Mouse (Mus musculus) MEL (cell line): ENCODE results near the gene Rnf115. TPM values are rescaled to one million over a fixed set of nuclear protein-coding genes. Genes with fewer than 3 reads are reported as not detected.

Experiments used
- DNase-seq: peaks from one replicate; pipeline ENCODE4 v3.0.0; 2011; ENCODE audit warnings: low read depth, low spot score
- H3K27ac ChIP-seq: 2 replicates; pipeline ENCODE4 v1.5.1; 2012; ENCODE audit warnings: low read depth, mild to moderate bottlenecking, control low read depth, low read length, moderate library complexity; ENCODE audit not compliant: control insufficient read depth
- H3K27me3 ChIP-seq, 2 experiments: fragments of 150-350 bp in 1 of 2; sonication (generic) in 1 of 2; 2 replicates each; pipeline ENCODE4 v1.6.1; 2012; ENCODE audit warnings: low read length in 2 of 2, mild to moderate bottlenecking in 2 of 2, improper control_type of control experiment in 1 of 2, moderate library complexity in 1 of 2; ENCODE audit not compliant: insufficient read depth in 2 of 2, control insufficient read depth in 1 of 2
- H3K36me3 ChIP-seq, 2 experiments: 2 replicates each; pipeline ENCODE4 v1.6.1; 2012 to 2014; ENCODE audit warnings: low read length in 2 of 2, improper control_type of control experiment in 1 of 2, inconsistent platforms in 1 of 2, mild to moderate bottlenecking in 1 of 2; ENCODE audit not compliant: insufficient read depth in 2 of 2, control insufficient read depth in 1 of 2
- H3K4me1 ChIP-seq, 2 experiments: fragments of 150-350 bp in 1 of 2; sonication (generic) in 1 of 2; 2 replicates each; pipeline ENCODE4 v1.6.1; 2012; ENCODE audit warnings: low read length in 2 of 2, improper control_type of control experiment in 1 of 2, mild to moderate bottlenecking in 1 of 2; ENCODE audit not compliant: insufficient read depth in 2 of 2, control insufficient read depth in 1 of 2
- H3K4me3 ChIP-seq, 2 experiments: fragments of 150-350 bp in 1 of 2; sonication (generic) in 1 of 2; 2 replicates each; pipeline ENCODE4 v1.5.1; 2012; ENCODE audit warnings: low read depth in 2 of 2, low read length in 2 of 2, mild to moderate bottlenecking in 2 of 2, moderate library complexity in 2 of 2, control low read depth in 1 of 2, improper control_type of control experiment in 1 of 2; ENCODE audit not compliant: control insufficient read depth in 1 of 2, insufficient read depth in 1 of 2
- H3K79me2 ChIP-seq: 2 replicates; pipeline ENCODE4 v1.6.1; 2012; ENCODE audit warnings: mild to moderate bottlenecking, low read length, moderate library complexity; ENCODE audit not compliant: control insufficient read depth, poor library complexity, insufficient read depth
- H3K9ac ChIP-seq: 2 replicates; pipeline ENCODE4 v1.6.1; 2012; ENCODE audit warnings: low read depth, mild to moderate bottlenecking, control low read depth, low read length, moderate library complexity; ENCODE audit not compliant: control insufficient read depth, poor library complexity, severe bottlenecking
- H3K9me3 ChIP-seq: fragments of 150-350 bp; sonication (generic); replicated peaks from 2 replicates; pipeline ENCODE4 v1.6.1; 2012; ENCODE audit warnings: mild to moderate bottlenecking, low read length, improper control_type of control experiment, moderate library complexity; ENCODE audit not compliant: insufficient read depth
- BHLHE40 ChIP-seq: IDR thresholded peaks from 2 replicates; pipeline ENCODE4 v1.6.1; 2012; ENCODE audit warnings: low read depth, mild to moderate bottlenecking, inconsistent platforms, low read length, improper control_type of control experiment, borderline replicate concordance
- CHD1 ChIP-seq: IDR thresholded peaks from 2 replicates; pipeline ENCODE4 v1.6.1; 2012; ENCODE audit warnings: low read depth, mild to moderate bottlenecking, inconsistent platforms, low read length, improper control_type of control experiment
- CHD2 ChIP-seq: IDR thresholded peaks from 2 replicates; pipeline ENCODE4 v1.6.1; 2011; ENCODE audit warnings: low read length, improper control_type of control experiment
- CTCF ChIP-seq, 3 experiments: IDR thresholded peaks in 2 of 3; conservative IDR thresholded peaks in 1 of 3; 2 replicates each; pipeline ENCODE4 v1.5.1; 2011 to 2012; ENCODE audit warnings: low read length in 3 of 3, low read depth in 2 of 3, mild to moderate bottlenecking in 2 of 3, improper control_type of control experiment in 1 of 3, inconsistent platforms in 1 of 3, mixed read lengths in 1 of 3, moderate library complexity in 1 of 3; ENCODE audit not compliant: control insufficient read depth in 1 of 3, insufficient read depth in 1 of 3, poor library complexity in 1 of 3, severe bottlenecking in 1 of 3
- E2F4 ChIP-seq: IDR thresholded peaks from 2 replicates; pipeline ENCODE4 v1.6.1; 2011; ENCODE audit warnings: low read depth, low read length, improper control_type of control experiment, borderline replicate concordance
- ETS1 ChIP-seq: IDR thresholded peaks from 2 replicates; pipeline ENCODE4 v1.6.1; 2012; ENCODE audit warnings: low read depth, mild to moderate bottlenecking, inconsistent platforms, low read length, improper control_type of control experiment, moderate library complexity
- GATA1 ChIP-seq: IDR thresholded peaks from 2 replicates; pipeline ENCODE4 v1.6.1; 2011; ENCODE audit warnings: low read depth, low read length, improper control_type of control experiment
- MAFK ChIP-seq: IDR thresholded peaks from 2 replicates; pipeline ENCODE4 v1.6.1; 2011; ENCODE audit warnings: low read depth, mild to moderate bottlenecking, low read length, improper control_type of control experiment, borderline replicate concordance
- MEF2A ChIP-seq: IDR thresholded peaks from 2 replicates; pipeline ENCODE4 v1.6.1; 2014; ENCODE audit warnings: low read depth, mild to moderate bottlenecking, inconsistent platforms, low read length, improper control_type of control experiment; ENCODE audit not compliant: poor library complexity, insufficient replicate concordance, severe bottlenecking; ENCODE audit errors: extremely low read depth
- MXI1 ChIP-seq: IDR thresholded peaks from 2 replicates; pipeline ENCODE4 v1.6.1; 2011; ENCODE audit warnings: mild to moderate bottlenecking, low read depth, low read length, improper control_type of control experiment
- MYB ChIP-seq: IDR thresholded peaks from 2 replicates; pipeline ENCODE4 v1.6.1; 2011; ENCODE audit warnings: mild to moderate bottlenecking, low read depth, low read length, improper control_type of control experiment
- NRF1 ChIP-seq: IDR thresholded peaks from 2 replicates; pipeline ENCODE4 v1.6.1; 2014; ENCODE audit warnings: low read depth, mild to moderate bottlenecking, inconsistent platforms, low read length, improper control_type of control experiment, moderate library complexity; ENCODE audit not compliant: poor library complexity, insufficient read depth, severe bottlenecking
- POLR2A ChIP-seq, 2 experiments: IDR thresholded peaks; 2 replicates each; pipeline ENCODE4 v1.6.1; 2011 to 2012; ENCODE audit warnings: low read length in 2 of 2, mild to moderate bottlenecking in 2 of 2, control low read depth in 1 of 2, improper control_type of control experiment in 1 of 2, low read depth in 1 of 2, moderate library complexity in 1 of 2; ENCODE audit not compliant: control insufficient read depth in 1 of 2, insufficient read depth in 1 of 2, poor library complexity in 1 of 2
- POLR2AphosphoS2 ChIP-seq: IDR thresholded peaks from 2 replicates; pipeline ENCODE4 v1.6.1; 2011; ENCODE audit warnings: low read length, improper control_type of control experiment
- POLR2AphosphoS5 ChIP-seq: IDR thresholded peaks from 2 replicates; pipeline ENCODE4 v1.6.1; 2012; ENCODE audit warnings: low read depth, borderline replicate concordance, mild to moderate bottlenecking, inconsistent platforms, low read length, moderate library complexity, mixed read lengths
- RAD21 ChIP-seq: IDR thresholded peaks from 2 replicates; pipeline ENCODE4 v1.6.1; 2011; ENCODE audit warnings: mild to moderate bottlenecking, low read depth, low read length, improper control_type of control experiment
- RCOR1 ChIP-seq: IDR thresholded peaks from 2 replicates; pipeline ENCODE4 v1.6.1; 2012; ENCODE audit warnings: low read depth, mild to moderate bottlenecking, inconsistent platforms, low read length, improper control_type of control experiment
- SIN3A ChIP-seq: IDR thresholded peaks from 2 replicates; pipeline ENCODE4 v1.6.1; 2012; ENCODE audit warnings: low read length, improper control_type of control experiment, inconsistent platforms
- SMC3 ChIP-seq: IDR thresholded peaks from 2 replicates; pipeline ENCODE4 v1.6.1; 2011; ENCODE audit warnings: low read depth, low read length, improper control_type of control experiment
- TBP ChIP-seq: IDR thresholded peaks from 2 replicates; pipeline ENCODE4 v1.8.0; 2011; ENCODE audit warnings: low read depth, low read length, improper control_type of control experiment
- USF1 ChIP-seq: IDR thresholded peaks from 2 replicates; pipeline ENCODE4 v1.6.1; 2014; ENCODE audit warnings: low read depth, mild to moderate bottlenecking, inconsistent platforms, low read length, improper control_type of control experiment, moderate library complexity
- ZKSCAN1 ChIP-seq: IDR thresholded peaks from 2 replicates; pipeline ENCODE4 v1.6.1; 2012; ENCODE audit warnings: low read depth, mild to moderate bottlenecking, inconsistent platforms, low read length, improper control_type of control experiment, moderate library complexity
- ZNF384 ChIP-seq: IDR thresholded peaks from 2 replicates; pipeline ENCODE4 v1.6.1; 2012; ENCODE audit warnings: low read depth, mild to moderate bottlenecking, inconsistent platforms, low read length, improper control_type of control experiment
- polyA plus RNA-seq, 2 experiments: library from polyadenylated mRNA; stranded (reverse) in 1 of 2; unstranded in 1 of 2; fragments of >175 nt in 1 of 2; fragments of >200 nt in 1 of 2; gene quantifications; 2 replicates each; pipeline versions ENCODE4 v1.2.1 to v1.2.4; 2012; ENCODE audit warnings: low replicate concordance in 2 of 2, low read depth in 1 of 2; ENCODE audit not compliant: insufficient read length in 2 of 2, insufficient read depth in 1 of 2, missing spikeins in 1 of 2
- total RNA-seq: library from RNA; depleted of rRNA; stranded (reverse); fragments of 300-350 nt; gene quantifications from 2 replicates; pipeline ENCODE4 v1.2.3, GENCODE M21; 2012

Gene Rnf115
- total and polyA plus RNA-seq, 3 experiments: 43.2 to 71.8 (median 66.1) TPM

DNA sequence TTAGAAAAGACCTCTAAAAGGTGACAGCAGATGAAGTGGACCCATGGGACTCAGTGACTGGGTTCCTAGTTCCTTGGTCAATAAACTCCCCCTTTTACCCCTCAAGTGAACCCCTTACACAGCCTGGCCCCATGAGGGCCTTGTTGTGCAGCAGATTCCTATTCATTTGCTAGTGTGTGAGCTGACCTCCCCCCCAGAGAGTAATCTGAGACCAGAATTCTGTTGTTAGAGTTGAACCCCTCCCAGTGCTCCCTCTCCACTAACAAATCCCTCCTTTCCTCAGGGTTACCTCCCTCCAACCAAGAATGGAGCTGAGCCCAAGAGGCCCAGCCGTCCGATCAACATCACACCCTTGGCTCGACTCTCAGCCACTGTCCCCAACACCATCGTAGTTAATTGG is 26.5 kb upstream of the Rnf115 start:
- H3K9ac ChIP-seq: no peak overlapping the region
- no peak for DNase-seq
- peaks cover 3 to 6% of the 10 kb centered on the region in 2 experiments; a peak in 3 of 4 replicates for H3K4me1 ChIP-seq
- no peak overlapping the region for H3K4me3 ChIP-seq
- no peaks in the 10 kb centered on the region for H3K27me3 ChIP-seq
- no peak overlapping the region for H3K27ac ChIP-seq
- H3K9me3 ChIP-seq: no peaks in the 10 kb centered on the region
- TF ChIP-seq MYB: no peak
- TF ChIP-seq E2F4: no peak
- no peak for TF ChIP-seq MEF2A
- no peak for TF ChIP-seq ZNF384
- no peak for TF ChIP-seq ETS1
- no peak for TF ChIP-seq MAFK
- TF ChIP-seq CHD1: no peak
- no peak for TF ChIP-seq USF1
- TF ChIP-seq SIN3A: no peak
- TF ChIP-seq POLR2A (IDR thresholded peaks at IDR 0.05; ENCODE audit: control insufficient read depth in 1 of 2, insufficient read depth in 1 of 2, low read depth in 1 of 2, low read length in 2 of 2, poor library complexity in 1 of 2): no peak
- TF ChIP-seq ZKSCAN1: no peak
- H3K36me3 ChIP-seq: peaks cover 0 to 3% of the 10 kb centered on the region in 2 experiments; a peak in 2 of 4 replicates
- H3K79me2 ChIP-seq: peaks cover 3% of the 10 kb centered on the region; the same call in 1 of the 2 replicates

DNA sequence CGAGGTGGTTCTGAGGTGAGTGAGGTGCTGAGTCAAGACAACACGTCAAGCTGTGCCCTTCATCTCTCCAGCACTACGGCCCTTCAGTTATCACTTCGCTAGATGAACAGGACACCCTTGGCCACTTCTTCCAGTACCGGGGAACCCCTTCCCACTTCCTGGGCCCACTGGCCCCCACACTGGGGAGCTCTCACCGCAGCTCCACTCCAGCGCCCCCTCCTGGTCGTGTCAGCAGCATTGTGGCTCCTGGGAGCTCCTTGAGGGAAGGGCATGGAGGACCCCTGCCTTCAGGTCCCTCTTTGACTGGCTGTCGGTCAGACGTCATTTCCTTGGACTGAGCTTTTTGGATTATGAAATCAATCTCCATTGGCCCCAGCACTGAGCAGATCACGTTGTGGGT is 22.7 kb upstream of the Rnf115 start:
- Histone ChIP-seq H3K36me3 (peaks cover 0 to 3% of the 10 kb centered on the region in 2 experiments; a peak in 1 of 4 replicates), H3K27ac (no peak overlapping the region), H3K27me3 (no peaks in the 10 kb centered on the region), H3K9me3 (no peaks in the 10 kb centered on the region), H3K9ac (no peak overlapping the region), H3K4me3 (no peak overlapping the region), H3K79me2 (no peaks in the 10 kb centered on the region; the same call in 1 of the 2 replicates), H3K4me1 (peaks cover 0 to 12% of the 10 kb centered on the region in 2 experiments; a peak in 2 of 4 replicates)
- TF ChIP-seq SMC3 (peak; percentile 59), RAD21 (peak; percentile 27), MXI1 (no peak), CTCF (IDR thresholded peaks at IDR 0.05 in 2 of 3, conservative IDR thresholded peaks at IDR 0.05 in 1 of 3; ENCODE audit: control insufficient read depth in 1 of 3, insufficient read depth in 1 of 3, low read depth in 2 of 3, low read length in 3 of 3, poor library complexity in 1 of 3, severe bottlenecking in 1 of 3) (peak; percentile 77 to 91 (median 87))
- DNase-seq: peak; percentile 51

DNA sequence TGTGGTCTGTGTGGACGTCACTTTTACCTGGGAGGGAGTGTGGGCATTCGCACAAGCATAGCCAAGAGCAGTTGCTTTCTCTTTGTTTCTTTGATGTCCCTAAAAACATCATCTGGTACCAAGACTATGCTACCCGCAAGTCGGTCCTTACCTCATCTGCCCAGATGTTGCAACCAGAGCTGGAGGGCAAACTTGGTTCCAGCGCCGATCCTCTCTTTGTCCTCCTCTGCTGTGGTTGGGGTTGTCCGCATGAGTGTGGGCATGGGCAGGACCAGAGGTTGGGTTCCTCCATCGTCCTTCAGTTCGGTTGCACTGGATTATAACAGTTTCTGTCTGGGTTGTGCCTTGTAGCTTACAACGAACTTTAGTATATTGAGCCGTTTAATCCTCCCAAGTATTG is 21.2 kb upstream of the Rnf115 start:
- Histone ChIP-seq H3K27ac (no peak overlapping the region), H3K4me3 (no peak overlapping the region), H3K36me3 (peaks cover 3% of the 10 kb centered on the region in 2 experiments; a peak in 3 of 4 replicates), H3K4me1 (peaks cover 0 to 12% of the 10 kb centered on the region in 2 experiments; a peak in 2 of 4 replicates), H3K9me3 (no peaks in the 10 kb centered on the region)
- DNase-seq: no peak
- no peak for TF ChIP-seq ETS1
- no peak for TF ChIP-seq USF1
- no peak for TF ChIP-seq CTCF (IDR thresholded peaks at IDR 0.05 in 2 of 3, conservative IDR thresholded peaks at IDR 0.05 in 1 of 3; ENCODE audit: control insufficient read depth in 1 of 3, insufficient read depth in 1 of 3, low read depth in 2 of 3, low read length in 3 of 3, poor library complexity in 1 of 3, severe bottlenecking in 1 of 3)
- no peak for TF ChIP-seq ZNF384
- no peak for TF ChIP-seq TBP
- TF ChIP-seq CHD1: no peak
- no peak for TF ChIP-seq POLR2AphosphoS5
- no peak for TF ChIP-seq CHD2
- TF ChIP-seq POLR2AphosphoS2: no peak
- no peak for TF ChIP-seq BHLHE40
- no peak for TF ChIP-seq MEF2A
- no peak for TF ChIP-seq MAFK
- no peak for TF ChIP-seq RCOR1
- TF ChIP-seq NRF1: no peak
- no peak for TF ChIP-seq GATA1
- TF ChIP-seq, all 39 proteins: peak for 0
- Histone ChIP-seq H3K27me3 (no peaks in the 10 kb centered on the region), H3K79me2 (no peaks in the 10 kb centered on the region; the same call in 1 of the 2 replicates), H3K9ac (no peak overlapping the region)
